Mouse (Mus musculus) testis, adult 2 months (tissue): ENCODE data around the gene Hist2h2aa1. TPM values are rescaled to one million over a fixed set of nuclear protein-coding genes. Genes with fewer than 3 reads are reported as not detected.

Experiments used
- H3K27ac ChIP-seq: fragments of 200-500 bp; 2 replicates; pipeline ENCODE4 v1.5.1; 2012; ENCODE audit warnings: low read depth, low read length; ENCODE audit not compliant: control insufficient read depth, insufficient read depth
- H3K27me3 ChIP-seq: fragments of 200-500 bp; 2 replicates; pipeline ENCODE4 v1.6.1; 2012; ENCODE audit warnings: mild to moderate bottlenecking, low read length, moderate library complexity; ENCODE audit not compliant: control insufficient read depth, insufficient read depth
- H3K36me3 ChIP-seq: fragments of 200-500 bp; 2 replicates; pipeline ENCODE4 v1.6.1; 2012; ENCODE audit warnings: mild to moderate bottlenecking, low read length; ENCODE audit not compliant: control insufficient read depth, insufficient read depth
- H3K4me1 ChIP-seq: fragments of 200-500 bp; 2 replicates; pipeline ENCODE4 v1.6.1; 2012; ENCODE audit warnings: low read length; ENCODE audit not compliant: control insufficient read depth, insufficient read depth
- H3K4me3 ChIP-seq: fragments of 200-500 bp; 2 replicates; pipeline ENCODE4 v1.5.1; 2012; ENCODE audit warnings: low read depth, mild to moderate bottlenecking, low read length, moderate library complexity, mixed read lengths; ENCODE audit not compliant: control insufficient read depth
- CTCF ChIP-seq: fragments of 200-500 bp; IDR thresholded peaks from 2 replicates; pipeline ENCODE4 v1.5.1; 2012; ENCODE audit warnings: low read depth, mild to moderate bottlenecking, inconsistent platforms, low read length, moderate library complexity; ENCODE audit not compliant: control insufficient read depth, insufficient read depth, insufficient replicate concordance
- POLR2A ChIP-seq: fragments of 200-500 bp; IDR thresholded peaks from 2 replicates; pipeline ENCODE4 v1.6.1; 2012; ENCODE audit warnings: low read depth, mild to moderate bottlenecking, inconsistent platforms, low read length, moderate library complexity; ENCODE audit not compliant: control insufficient read depth
- polyA plus RNA-seq: library from polyadenylated mRNA; depleted of rRNA; stranded (reverse); fragments of >200 nt; gene quantifications from 2 replicates; pipeline ENCODE4 v1.2.3, GENCODE M21; 2012

Hist2h2aa1 gene
- polyA plus RNA-seq, 1 experiment, result 1,076 TPM

GRCm38 (mm10) chr3:96221640-96222038 lies 23.7 kb upstream of the Hist2h2aa1 start:
- H3K4me1 ChIP-seq, result peaks cover 2% of the 10 kb centered on the region
- H3K27ac ChIP-seq, result peak overlapping the region; percentile 83; the same call in 1 of the 2 replicates
- H3K27me3 ChIP-seq, result no peaks in the 10 kb centered on the region
- no peaks in the 10 kb centered on the region for H3K36me3 ChIP-seq
- H3K4me3 ChIP-seq, result peak overlapping the region; percentile 86
- no peak for TF ChIP-seq POLR2A
- no peak for TF ChIP-seq CTCF

- Histone ChIP-seq H3K36me3 (no peaks in the 10 kb centered on the region), H3K27me3 (no peaks in the 10 kb centered on the region), H3K4me3 (peak overlapping the region; percentile 14; the same call in 1 of the 2 replicates), H3K4me1 (peaks cover 2% of the 10 kb centered on the region), H3K27ac (no peak overlapping the region)
- TF ChIP-seq POLR2A (no peak), CTCF (no peak)
Measured at GRCm38 (mm10) chr3:96222774-96223173, 22.5 kb upstream of the Hist2h2aa1 start.

- Histone ChIP-seq H3K27me3 (no peaks in the 10 kb centered on the region), H3K27ac (no peak overlapping the region), H3K4me3 (no peak overlapping the region), H3K36me3 (no peaks in the 10 kb centered on the region), H3K4me1 (no peaks in the 10 kb centered on the region; the same call in 1 of the 2 replicates)
- no peak for TF ChIP-seq POLR2A
- no peak for TF ChIP-seq CTCF
Measured at GRCm38 (mm10) chr3:96225421-96225820, 19.9 kb upstream of the Hist2h2aa1 start.

- no peak for TF ChIP-seq POLR2A
- TF ChIP-seq CTCF, result no peak
- H3K4me3 ChIP-seq, result no peak overlapping the region
- H3K27ac ChIP-seq, result no peak overlapping the region
- H3K36me3 ChIP-seq, result no peaks in the 10 kb centered on the region
- H3K4me1 ChIP-seq, result no peaks in the 10 kb centered on the region
- no peaks in the 10 kb centered on the region for H3K27me3 ChIP-seq
Measured at GRCm38 (mm10) chr3:96226695-96227648, 18.3 kb upstream of the Hist2h2aa1 start.

GRCm38 (mm10) chr3:96228828-96229227 lies 16.5 kb upstream of the Hist2h2aa1 start:
- Histone ChIP-seq H3K27me3 (no peaks in the 10 kb centered on the region), H3K27ac (no peak overlapping the region), H3K4me1 (no peaks in the 10 kb centered on the region), H3K36me3 (no peaks in the 10 kb centered on the region), H3K4me3 (no peak overlapping the region)
- TF ChIP-seq CTCF (no peak), POLR2A (no peak)

GRCm38 (mm10) chr3:96230404-96230803 lies 14.9 kb upstream of the Hist2h2aa1 start:
- no peak overlapping the region for H3K27ac ChIP-seq
- no peaks in the 10 kb centered on the region for H3K36me3 ChIP-seq
- no peaks in the 10 kb centered on the region for H3K27me3 ChIP-seq
- no peak overlapping the region for H3K4me3 ChIP-seq
- no peaks in the 10 kb centered on the region for H3K4me1 ChIP-seq
- no peak for TF ChIP-seq CTCF
- no peak for TF ChIP-seq POLR2A

GRCm38 (mm10) chr3:96230910-96231757 lies 14.2 kb upstream of the Hist2h2aa1 start:
- H3K27ac ChIP-seq, result peak overlapping the region; percentile 40; the same call in 1 of the 2 replicates
- TF ChIP-seq CTCF (no peak), POLR2A (no peak)
- H3K4me1 ChIP-seq, result no peaks in the 10 kb centered on the region
- no peaks in the 10 kb centered on the region for H3K27me3 ChIP-seq
- H3K36me3 ChIP-seq, result no peaks in the 10 kb centered on the region
- no peak overlapping the region for H3K4me3 ChIP-seq
